Mouse (Mus musculus): ENCODE measurements around the gene Dnmt3a. TPM values are rescaled to one million over a fixed set of nuclear protein-coding genes. Genes with fewer than 3 reads are reported as not detected.
A peak's percentile ranks its signal among the peaks of the same experiment; 100 is the strongest.

Gene Dnmt3a
- polyA plus RNA-seq, 1 experiment from 2014 or later, result 120 TPM

- peaks cover 29% of the 10 kb centered on the region for H3K36me3 ChIP-seq
- H3K9ac ChIP-seq, result no peak overlapping the region
- peak; percentile 11 for ATAC-seq
- H3K4me3 ChIP-seq (replicated peaks), result no peak overlapping the region
- 34% methylated on average over 7 of the region's 7 CpGs for WGBS
- H3K9me3 ChIP-seq, result no peaks in the 10 kb centered on the region
- H3K27me3 ChIP-seq (replicated peaks), result no peaks in the 10 kb centered on the region
- no peak overlapping the region for H3K4me2 ChIP-seq (replicated peaks)
- H3K27ac ChIP-seq, result peak overlapping the region; percentile 52
- H3K4me1 ChIP-seq (replicated peaks), result peaks cover 29% of the 10 kb centered on the region
These were observed 38.1 kb downstream of the Dnmt3a start for GRCm38 (mm10) chr12:3843918-3844317.

GRCm38 (mm10) chr12:3844335-3844734 lies 38.5 kb downstream of the Dnmt3a start:
- no peaks in the 10 kb centered on the region for H3K9me3 ChIP-seq
- H3K4me3 ChIP-seq (replicated peaks), result no peak overlapping the region
- no peak overlapping the region for H3K9ac ChIP-seq
- WGBS, result 76% methylated on average over 5 of the region's 5 CpGs
- ATAC-seq, result peak; percentile 26; the same call in 1 of the 2 replicates
- H3K36me3 ChIP-seq, result peaks cover 28% of the 10 kb centered on the region
- no peak overlapping the region for H3K4me2 ChIP-seq (replicated peaks)
- peaks cover 29% of the 10 kb centered on the region for H3K4me1 ChIP-seq (replicated peaks)
- no peaks in the 10 kb centered on the region for H3K27me3 ChIP-seq (replicated peaks)
- peak overlapping the region; percentile 52; the same call in 1 of the 2 replicates for H3K27ac ChIP-seq

- H3K9ac ChIP-seq, result no peak overlapping the region
- no peak for ATAC-seq
- 88% methylated on average over 13 of the region's 13 CpGs for WGBS
These were observed 43.7 kb downstream of the Dnmt3a start for GRCm38 (mm10) chr12:3849481-3849880.

GRCm38 (mm10) chr12:3850165-3850564 lies 44.4 kb downstream of the Dnmt3a start:
- no peak overlapping the region for H3K4me2 ChIP-seq (replicated peaks)
- H3K4me1 ChIP-seq (replicated peaks), result peaks cover 8% of the 10 kb centered on the region
- no peak overlapping the region for H3K9ac ChIP-seq
- H3K27me3 ChIP-seq (replicated peaks), result no peaks in the 10 kb centered on the region
- peaks cover 35% of the 10 kb centered on the region for H3K36me3 ChIP-seq
- no peak overlapping the region for H3K4me3 ChIP-seq (replicated peaks)
- WGBS, result 33% methylated on average over 5 of the region's 5 CpGs
- H3K27ac ChIP-seq, result peak overlapping the region; percentile 52
- no peaks in the 10 kb centered on the region for H3K9me3 ChIP-seq
- ATAC-seq, result peak; percentile 32; the same call in 1 of the 2 replicates

More at GRCm38 (mm10) chr12:3849481-3849880, 43.7 kb downstream of the Dnmt3a start:
- no peaks in the 10 kb centered on the region for H3K27me3 ChIP-seq (replicated peaks)
- H3K9me3 ChIP-seq, result no peaks in the 10 kb centered on the region
- peaks cover 36% of the 10 kb centered on the region for H3K36me3 ChIP-seq
- H3K4me2 ChIP-seq (replicated peaks), result no peak overlapping the region
- peak overlapping the region; percentile 52; the same call in 1 of the 2 replicates for H3K27ac ChIP-seq
- no peak overlapping the region for H3K4me3 ChIP-seq (replicated peaks)
- peaks cover 3% of the 10 kb centered on the region; the same call in 1 of the 2 replicates for H3K4me1 ChIP-seq (replicated peaks)

- peaks cover 30% of the 10 kb centered on the region for H3K36me3 ChIP-seq
These were observed 44.9 kb downstream of the Dnmt3a start for GRCm38 (mm10) chr12:3850731-3851130.

GRCm38 (mm10) chr12:3851179-3851578 lies 45.4 kb downstream of the Dnmt3a start:
- no peak for ATAC-seq
- no peak overlapping the region for H3K9ac ChIP-seq
- WGBS, result 82% methylated on average over 4 of the region's 4 CpGs
- no peak overlapping the region for H3K4me2 ChIP-seq (replicated peaks)
- H3K27me3 ChIP-seq (replicated peaks), result no peaks in the 10 kb centered on the region
- no peak overlapping the region for H3K27ac ChIP-seq
- H3K36me3 ChIP-seq, result peaks cover 25% of the 10 kb centered on the region
- no peaks in the 10 kb centered on the region for H3K9me3 ChIP-seq
- no peak overlapping the region for H3K4me3 ChIP-seq (replicated peaks)
- H3K4me1 ChIP-seq (replicated peaks), result peaks cover 18% of the 10 kb centered on the region

More at GRCm38 (mm10) chr12:3850731-3851130, 44.9 kb downstream of the Dnmt3a start:
- H3K9me3 ChIP-seq, result no peaks in the 10 kb centered on the region
- H3K9ac ChIP-seq, result no peak overlapping the region
- peaks cover 14% of the 10 kb centered on the region for H3K4me1 ChIP-seq (replicated peaks)
- H3K27ac ChIP-seq, result no peak overlapping the region
- 44% methylated on average over 6 of the region's 6 CpGs for WGBS
- ATAC-seq, result no peak
- H3K4me3 ChIP-seq (replicated peaks), result no peak overlapping the region
- H3K27me3 ChIP-seq (replicated peaks), result no peaks in the 10 kb centered on the region
- H3K4me2 ChIP-seq (replicated peaks), result no peak overlapping the region

- 61% methylated on average over 5 of the region's 5 CpGs for WGBS
- no peak for ATAC-seq
- no peaks in the 10 kb centered on the region for H3K9me3 ChIP-seq
- no peaks in the 10 kb centered on the region for H3K27me3 ChIP-seq (replicated peaks)
- no peak overlapping the region for H3K27ac ChIP-seq
- H3K4me1 ChIP-seq (replicated peaks), result peaks cover 27% of the 10 kb centered on the region
- H3K9ac ChIP-seq, result no peak overlapping the region
- H3K36me3 ChIP-seq, result peaks cover 23% of the 10 kb centered on the region
- no peak overlapping the region for H3K4me3 ChIP-seq (replicated peaks)
- no peak overlapping the region for H3K4me2 ChIP-seq (replicated peaks)
These were observed 46.7 kb downstream of the Dnmt3a start for GRCm38 (mm10) chr12:3852521-3852920.

GRCm38 (mm10) chr12:3854419-3854818 lies 48.6 kb downstream of the Dnmt3a start:
- no peak overlapping the region for H3K9ac ChIP-seq
- 57% methylated on average over 4 of the region's 4 CpGs for WGBS
- no peak overlapping the region for H3K4me3 ChIP-seq (replicated peaks)
- no peaks in the 10 kb centered on the region for H3K9me3 ChIP-seq
- H3K27ac ChIP-seq, result no peak overlapping the region; the same call in 1 of the 2 replicates
- H3K4me2 ChIP-seq (replicated peaks), result no peak overlapping the region
- peaks cover 36% of the 10 kb centered on the region for H3K4me1 ChIP-seq (replicated peaks)
- no peaks in the 10 kb centered on the region for H3K27me3 ChIP-seq (replicated peaks)
- peaks cover 23% of the 10 kb centered on the region for H3K36me3 ChIP-seq
- ATAC-seq, result no peak

GRCm38 (mm10) chr12:3855762-3856501 lies 50.1 kb downstream of the Dnmt3a start:
- H3K36me3 ChIP-seq, result peaks cover 11% of the 10 kb centered on the region
- H3K4me3 ChIP-seq (replicated peaks), result no peak overlapping the region
- H3K27me3 ChIP-seq (replicated peaks), result no peaks in the 10 kb centered on the region
- peak overlapping the region; percentile 81 for H3K27ac ChIP-seq
- peak; percentile 77 for ATAC-seq
- WGBS, result 30% methylated on average over 7 of the region's 7 CpGs
- H3K9ac ChIP-seq, result 0 out of 2 replicates have a peak overlapping the region, but pooled peaks have one; percentile 11
- H3K9me3 ChIP-seq, result no peaks in the 10 kb centered on the region
- 0 out of 2 replicates have a peak overlapping the region, but pooled peaks have one; percentile 12 for H3K4me2 ChIP-seq (replicated peaks)
- H3K4me1 ChIP-seq (replicated peaks), result peaks cover 37% of the 10 kb centered on the region

GRCm38 (mm10) chr12:3856748-3857147 lies 50.9 kb downstream of the Dnmt3a start:
- H3K9ac ChIP-seq, result no peak overlapping the region
- H3K9me3 ChIP-seq, result no peaks in the 10 kb centered on the region
- ATAC-seq, result no peak
- 72% methylated on average over 2 of the region's 2 CpGs for WGBS
- H3K36me3 ChIP-seq, result peaks cover 7% of the 10 kb centered on the region; the same call in 1 of the 2 replicates
- H3K4me3 ChIP-seq (replicated peaks), result no peak overlapping the region
- H3K27me3 ChIP-seq (replicated peaks), result no peaks in the 10 kb centered on the region
- peaks cover 37% of the 10 kb centered on the region for H3K4me1 ChIP-seq (replicated peaks)
- no peak overlapping the region for H3K4me2 ChIP-seq (replicated peaks)
- H3K27ac ChIP-seq, result no peak overlapping the region

GRCm38 (mm10) chr12:3857231-3857630 lies 51.4 kb downstream of the Dnmt3a start:
- peaks cover 11% of the 10 kb centered on the region; the same call in 1 of the 2 replicates for H3K36me3 ChIP-seq
- no peak for ATAC-seq
- 76% methylated on average over 3 of the region's 3 CpGs for WGBS

GRCm38 (mm10) chr12:3857773-3858172 lies 52.0 kb downstream of the Dnmt3a start:
- Histone ChIP-seq H3K27me3 (replicated peaks) (no peaks in the 10 kb centered on the region), H3K9me3 (no peaks in the 10 kb centered on the region), H3K4me3 (replicated peaks) (no peak overlapping the region), H3K36me3 (peaks cover 12% of the 10 kb centered on the region; the same call in 1 of the 2 replicates), H3K27ac (no peak overlapping the region), H3K4me2 (replicated peaks) (no peak overlapping the region), H3K4me1 (replicated peaks) (peaks cover 37% of the 10 kb centered on the region), H3K9ac (no peak overlapping the region)
- 80% methylated on average over 9 of the region's 9 CpGs for WGBS
- ATAC-seq, result no peak

More at GRCm38 (mm10) chr12:3857231-3857630, 51.4 kb downstream of the Dnmt3a start:
- H3K4me1 ChIP-seq (replicated peaks), result peaks cover 37% of the 10 kb centered on the region
- no peak overlapping the region for H3K4me2 ChIP-seq (replicated peaks)
- no peak overlapping the region for H3K4me3 ChIP-seq (replicated peaks)
- H3K27me3 ChIP-seq (replicated peaks), result no peaks in the 10 kb centered on the region
- no peaks in the 10 kb centered on the region for H3K9me3 ChIP-seq
- H3K9ac ChIP-seq, result no peak overlapping the region
- H3K27ac ChIP-seq, result no peak overlapping the region

Measured in intestine, embryonic 15.5 days (tissue).